Mouse (Mus musculus) spleen, postnatal 4 days (tissue): ENCODE results near the gene Gpsm2.
A peak's percentile ranks its signal among the peaks of the same experiment; 100 is the strongest.
"Not testable (repeated sequence)": the region's sequence is repeated elsewhere in the genome, so short reads cannot be mapped to it uniquely, and the experiment has no call there.

Experiments
- DNase-seq, 2 experiments: peaks; one replicate each; pipeline ENCODE4 v3.0.0; 2022; ENCODE audit warnings: low spot score in 2 of 2

The Gpsm2 gene

DNA sequence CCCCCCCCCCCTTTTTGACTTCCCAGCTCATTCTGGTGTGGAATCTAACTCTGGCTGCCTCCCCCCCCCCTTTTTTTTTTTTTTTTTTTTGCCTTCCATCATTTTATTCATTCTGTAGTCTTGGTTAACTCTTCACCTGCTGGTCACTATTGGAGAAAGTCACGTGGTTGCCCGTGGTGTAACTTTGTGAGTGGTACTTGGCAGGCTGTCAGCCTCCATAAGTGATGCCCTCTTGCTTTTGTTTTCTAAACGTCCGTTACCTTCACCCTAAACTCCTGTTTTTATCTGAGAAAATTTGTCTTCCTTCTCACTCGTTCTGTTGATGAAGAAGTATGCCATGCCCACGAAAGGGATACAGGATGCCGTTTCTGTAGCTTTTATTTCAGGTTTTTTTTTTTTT lies 66.6 kb downstream of the Gpsm2 start:
- peak in 1 of 2 experiments; percentile 51 for DNase-seq

DNA sequence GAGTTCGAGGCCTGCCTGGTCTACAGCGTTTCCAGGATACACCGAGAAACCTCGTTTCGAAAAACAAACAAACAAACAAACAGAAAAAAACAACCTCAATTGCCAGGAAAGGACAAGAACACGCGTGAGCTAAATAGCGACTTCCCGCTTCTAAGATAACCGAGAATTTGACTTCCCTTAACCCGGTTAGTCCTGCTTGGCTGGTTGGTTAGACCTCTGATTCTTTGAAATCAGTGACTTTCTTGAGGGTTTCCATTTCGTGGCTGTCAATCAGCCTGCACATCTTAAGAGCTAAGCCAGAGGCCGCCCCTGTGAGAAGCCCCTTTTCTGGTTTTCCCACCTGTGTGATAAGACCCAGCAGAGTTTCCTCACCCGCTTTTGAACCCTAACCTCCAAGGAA lies 67.5 kb downstream of the Gpsm2 start:
- DNase-seq = peak in 1 of 2 experiments; percentile 57

DNA sequence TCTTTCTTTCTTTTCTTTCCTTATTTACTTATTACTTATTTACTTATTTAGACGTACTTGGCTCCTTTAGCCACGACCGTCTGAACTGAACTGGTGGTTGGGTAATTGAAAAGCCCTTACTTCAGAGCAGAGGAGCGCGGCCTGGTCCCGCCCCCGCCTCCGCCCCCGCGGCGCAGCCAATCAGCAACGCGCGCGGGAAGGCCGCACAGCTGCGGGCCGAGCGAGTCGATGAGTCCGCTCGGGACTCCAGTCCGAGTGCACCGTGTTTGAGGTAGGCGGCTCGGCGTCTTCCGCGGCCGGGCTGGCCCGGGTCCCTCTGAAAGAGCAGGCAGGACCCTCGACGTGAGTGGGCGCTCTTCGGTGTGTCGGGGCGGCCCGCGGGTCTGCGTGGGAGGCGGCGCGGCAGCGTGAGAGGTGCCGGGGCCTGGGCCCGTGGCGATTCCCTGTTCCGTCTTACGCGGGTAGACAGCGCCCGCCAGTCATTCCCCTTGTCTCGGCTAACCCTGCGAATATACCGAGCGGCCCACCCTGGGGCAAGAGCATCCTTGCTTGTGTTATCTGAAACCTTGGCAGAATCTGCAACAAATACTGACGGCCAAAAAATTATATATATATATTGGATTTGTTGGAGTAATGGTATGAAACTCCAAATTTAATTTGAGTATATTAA lies 68.3 kb downstream of the Gpsm2 start, which contains the start of gene Clcc1:
Gene Clcc1 (plus strand): TSS at position 204 of the 670 bp plus-strand sequence.
- peak; percentile 96 to 98 for DNase-seq

DNA sequence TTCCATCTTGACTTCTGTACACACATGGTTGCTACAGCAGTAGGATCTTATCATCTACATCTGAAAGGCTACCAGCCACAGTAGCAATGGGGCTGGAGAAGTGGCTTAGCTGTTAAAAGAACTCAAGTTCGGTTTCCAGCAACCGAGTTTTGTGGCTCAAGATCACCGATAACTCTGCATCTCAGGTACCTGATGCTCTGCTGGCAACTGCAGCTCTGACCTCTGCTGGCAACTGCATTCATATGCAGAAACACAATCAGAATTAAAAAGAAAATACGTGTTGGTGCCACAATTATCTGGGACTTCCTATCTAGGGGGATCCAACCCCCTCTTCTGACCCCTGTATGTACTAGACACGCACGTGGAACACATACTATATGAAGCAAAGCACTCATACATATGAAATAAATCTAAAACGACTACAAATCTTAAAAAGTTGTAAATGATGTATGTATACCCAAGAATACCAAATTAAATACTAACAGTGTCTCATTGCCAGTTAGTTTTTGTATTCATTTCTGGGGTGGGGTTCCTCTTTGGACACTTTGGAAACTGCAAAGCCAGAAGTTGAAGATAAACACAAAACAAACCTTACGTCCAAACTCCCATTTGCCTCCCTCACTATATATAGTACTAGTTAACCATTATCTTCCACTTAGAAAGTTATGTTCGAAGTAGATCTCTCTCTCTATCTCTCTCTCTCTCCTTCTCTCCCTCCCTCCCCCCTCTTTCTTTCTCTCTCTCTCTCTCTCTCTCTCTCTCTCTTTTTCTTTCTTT lies 69.1 kb downstream of the Gpsm2 start:
- no peak for DNase-seq

DNA sequence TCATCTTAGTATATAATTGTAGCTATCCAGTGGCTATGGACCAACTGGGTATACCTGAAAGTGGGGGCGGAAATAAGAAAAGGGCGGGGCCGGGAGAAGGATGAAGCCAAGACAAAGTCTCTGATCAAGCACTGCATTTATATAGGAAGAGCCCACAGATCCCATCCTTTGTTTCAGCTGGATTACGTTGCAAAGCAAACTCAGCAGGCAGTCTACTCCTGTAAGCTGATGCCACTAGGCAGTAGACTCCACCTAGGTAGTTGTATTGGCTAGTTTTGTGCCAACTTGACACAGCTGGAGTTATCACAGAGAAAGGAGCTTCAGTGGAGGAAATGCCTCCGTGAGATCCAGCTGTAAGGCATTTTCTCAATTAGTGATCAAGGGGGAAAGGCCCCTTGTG lies 74.4 kb downstream of the Gpsm2 start:
- not testable (repeated sequence) for DNase-seq

GRCm38 (mm10) chr3:108646036-108646435 lies 76.1 kb downstream of the Gpsm2 start:
- no peak for DNase-seq

DNA sequence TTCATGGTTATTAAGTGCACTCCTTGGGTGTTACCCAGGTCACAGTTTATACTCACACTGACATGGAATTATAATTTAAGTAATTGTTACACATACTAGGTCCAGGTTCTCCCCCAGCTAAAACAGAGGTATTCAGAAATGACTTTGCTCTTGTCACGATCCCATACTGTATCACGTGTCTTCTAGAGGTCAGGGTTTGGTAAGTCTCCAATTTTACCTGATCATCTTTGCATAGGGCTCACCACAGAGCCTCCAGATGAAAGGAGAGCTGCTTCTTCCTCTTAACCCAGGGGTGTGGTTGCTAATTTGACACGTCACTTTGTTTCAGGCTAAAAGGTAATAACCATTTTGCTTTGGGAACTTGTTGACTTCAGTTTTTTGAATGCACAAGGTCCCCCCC lies 77.3 kb downstream of the Gpsm2 start:
- no peak for DNase-seq

- DNase-seq = no peak
These were observed 81.1 kb downstream of the Gpsm2 start for GRCm38 (mm10) chr3:108640998-108641397.

- no peak for DNase-seq
These were observed 82.7 kb downstream of the Gpsm2 start for GRCm38 (mm10) chr3:108639412-108639811.

GRCm38 (mm10) chr3:108634761-108635160 lies 87.3 kb downstream of the Gpsm2 start:
- no peak for DNase-seq
